Mouse (Mus musculus) layer of hippocampus, postnatal 14 days (tissue): ENCODE data around the gene Mrps27. TPM values are rescaled to one million over a fixed set of nuclear protein-coding genes. Genes with fewer than 3 reads are reported as not detected.
A peak's percentile ranks its signal among the peaks of the same experiment; 100 is the strongest.

Experiments used
- DNase-seq, 2 experiments: peaks; one replicate each; pipeline ENCODE4 v3.0.0; 2021 to 2022; ENCODE audit warnings: low spot score in 2 of 2, mixed read lengths in 1 of 2
- total RNA-seq, 2 experiments: library from RNA; stranded (reverse); gene quantifications; 2 replicates each; pipeline ENCODE4 v1.2.3; 2021

Mrps27 gene
- total RNA-seq, 2 experiments from 2014 or later, result 25.9 to 26.5 TPM

GRCm38 (mm10) chr13:99350009-99350408 is 5.4 kb downstream of the Mrps27 start:
- no peak for DNase-seq

GRCm38 (mm10) chr13:99351186-99351585 is 6.6 kb downstream of the Mrps27 start:
- no peak for DNase-seq

- DNase-seq, result no peak
Measured at GRCm38 (mm10) chr13:99351596-99351995, 7.0 kb downstream of the Mrps27 start.

DNA sequence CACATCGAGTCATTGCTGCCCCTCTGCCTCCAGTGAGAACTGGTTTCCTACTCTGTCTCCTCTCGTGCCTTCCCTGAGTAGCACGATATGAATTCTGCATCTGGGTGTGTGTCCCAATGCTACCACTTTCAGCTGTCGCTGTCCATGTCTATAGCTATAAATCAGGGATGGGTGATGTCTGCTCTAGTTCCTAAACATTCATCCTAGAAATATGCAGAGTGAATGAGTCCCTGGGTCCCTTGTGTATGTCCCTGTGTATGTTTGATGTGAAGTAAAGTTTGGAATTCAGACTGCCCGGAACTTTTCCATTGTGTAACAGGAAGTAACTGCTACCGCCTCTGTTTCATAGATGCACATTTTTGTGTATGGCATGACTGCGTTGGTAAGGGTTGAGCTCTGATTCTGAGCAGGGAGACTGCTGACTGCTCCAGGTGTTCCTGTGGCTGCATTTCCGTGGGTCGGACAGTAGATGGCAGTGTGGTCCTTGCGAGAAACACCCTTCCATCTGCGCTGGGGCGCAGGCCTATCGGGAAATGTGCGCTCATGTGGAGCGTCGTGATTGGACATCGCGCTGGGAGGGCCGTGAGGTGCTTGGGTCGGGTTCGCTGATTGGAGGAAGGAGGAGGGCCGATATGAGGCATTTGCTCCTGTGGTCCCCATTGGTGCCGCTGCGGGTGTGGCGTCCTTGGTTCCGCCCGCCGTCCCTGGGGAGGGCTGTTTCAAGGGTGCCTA is 8.3 kb downstream of the Mrps27 start:
- DNase-seq, result peak; percentile 93 to 98

DNA sequence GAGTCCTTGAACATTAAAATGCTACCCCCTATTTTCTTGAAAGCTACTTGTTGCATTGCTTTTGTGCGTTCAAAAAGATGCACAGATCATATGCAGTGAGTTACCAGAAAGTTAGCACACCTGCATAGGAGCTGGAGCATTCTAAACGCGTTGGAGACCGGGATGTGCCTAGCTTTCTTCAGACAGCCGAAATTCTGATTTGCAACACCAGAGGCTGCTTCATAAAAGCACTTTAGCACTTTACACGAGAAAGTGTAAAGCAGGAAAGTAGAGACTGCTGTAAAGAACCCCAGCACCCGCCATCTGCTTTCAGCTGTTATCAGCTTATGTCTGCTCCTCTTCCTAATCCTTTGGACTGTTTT is 8.9 kb downstream of the Mrps27 start:
- DNase-seq, result no peak

- no peak for DNase-seq
Measured at GRCm38 (mm10) chr13:99355072-99355471, 10.5 kb downstream of the Mrps27 start.

DNA sequence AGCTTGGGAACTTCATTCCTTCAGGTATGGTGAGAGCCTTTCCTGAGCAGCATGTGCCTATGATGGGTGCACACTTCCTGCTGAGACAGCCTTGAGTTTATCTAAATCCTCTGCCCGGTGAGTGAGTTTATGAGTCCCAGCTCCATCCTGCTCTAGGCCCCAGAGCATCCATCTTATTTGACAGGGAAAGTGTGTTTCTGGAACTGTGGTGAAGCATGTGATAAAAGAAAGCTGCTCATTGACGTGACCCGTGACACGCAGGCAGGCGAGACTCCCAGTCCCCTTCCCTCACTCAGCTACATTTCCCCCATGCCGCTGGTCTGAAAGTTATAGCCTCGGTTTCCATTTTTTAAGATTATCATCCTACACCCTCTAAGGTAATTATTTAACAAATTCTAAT is 11.3 kb downstream of the Mrps27 start:
- no peak for DNase-seq

DNA sequence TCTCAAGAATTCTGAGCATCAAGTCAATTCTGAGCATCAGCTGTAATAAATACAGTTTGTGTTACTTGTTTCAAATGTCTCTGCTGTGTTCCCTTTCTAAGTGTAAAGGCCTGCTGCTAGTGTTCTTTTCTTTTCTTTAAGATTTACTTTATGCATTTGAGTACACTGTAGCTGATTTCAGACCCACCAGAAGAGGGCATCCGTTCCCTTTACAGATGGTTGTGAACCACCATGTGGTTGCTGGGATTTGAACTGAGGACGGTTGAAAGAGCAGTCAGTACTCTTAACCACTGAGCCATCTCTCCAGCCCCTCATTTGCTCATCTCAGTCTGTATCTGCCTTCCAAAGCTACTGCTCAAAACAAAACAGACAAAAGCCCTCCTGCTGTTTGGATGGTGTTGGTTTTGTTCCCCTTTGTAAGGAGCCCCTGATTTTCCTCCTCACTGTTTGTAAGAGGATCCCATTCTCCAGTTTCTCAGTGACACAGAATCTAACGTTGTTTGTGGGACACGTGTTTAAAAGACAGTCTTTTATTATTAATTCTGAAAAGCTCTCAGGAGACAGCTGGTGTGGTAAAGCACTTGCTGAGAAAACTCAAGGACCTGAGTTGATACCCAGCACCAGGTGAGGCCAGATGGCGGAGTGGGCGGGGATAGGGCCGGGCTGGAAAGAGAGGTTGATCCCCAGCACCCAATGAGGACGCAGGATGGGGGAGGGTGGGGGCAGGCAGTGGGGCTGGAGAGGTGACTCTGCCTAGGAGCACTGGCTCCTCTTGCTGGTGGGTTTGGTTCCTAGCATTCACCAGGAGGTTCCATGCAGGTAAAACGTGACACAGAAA is 12.1 kb downstream of the Mrps27 start:
- DNase-seq, result no peak

DNA sequence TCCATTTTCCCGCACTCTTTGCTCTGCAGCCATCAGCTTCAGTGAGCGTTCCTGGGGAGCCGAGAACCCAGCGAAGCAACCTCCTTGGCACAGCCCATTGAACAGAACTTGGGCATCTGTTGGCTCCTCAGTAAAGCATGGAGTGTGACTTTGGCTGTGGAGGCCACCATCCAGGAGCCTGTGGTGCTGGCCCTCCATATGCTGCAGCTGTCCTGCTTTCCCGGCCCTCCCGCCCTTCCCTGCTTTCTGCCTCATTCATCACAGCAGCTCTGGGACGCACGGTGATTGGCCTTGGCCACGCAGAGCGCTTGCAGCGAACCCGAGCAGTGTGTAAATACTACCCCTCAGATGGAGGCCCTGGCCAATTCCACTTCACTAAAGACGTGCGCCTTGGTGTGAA is 14.3 kb downstream of the Mrps27 start:
- no peak for DNase-seq

DNA sequence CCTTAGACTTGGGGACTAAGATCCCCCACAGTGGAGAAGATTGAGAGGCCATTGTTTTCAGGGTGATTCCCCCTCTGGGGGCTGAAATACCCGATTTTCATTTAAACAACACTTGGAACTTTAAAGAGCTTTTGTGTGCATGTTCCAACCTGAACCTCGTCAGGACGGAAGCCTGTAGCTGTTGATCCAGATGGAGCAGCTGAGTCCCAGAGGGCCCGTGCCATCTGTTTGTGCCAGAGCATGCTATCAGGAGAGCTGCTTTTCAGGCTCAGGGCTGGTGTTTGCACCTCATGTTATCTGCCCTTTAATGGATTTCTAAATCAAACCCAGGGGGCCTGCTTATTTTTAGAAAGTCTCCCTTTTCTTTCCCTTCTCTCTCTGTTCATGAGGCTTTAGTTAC is 19.3 kb downstream of the Mrps27 start:
- DNase-seq, result peak; percentile 59 to 73

DNA sequence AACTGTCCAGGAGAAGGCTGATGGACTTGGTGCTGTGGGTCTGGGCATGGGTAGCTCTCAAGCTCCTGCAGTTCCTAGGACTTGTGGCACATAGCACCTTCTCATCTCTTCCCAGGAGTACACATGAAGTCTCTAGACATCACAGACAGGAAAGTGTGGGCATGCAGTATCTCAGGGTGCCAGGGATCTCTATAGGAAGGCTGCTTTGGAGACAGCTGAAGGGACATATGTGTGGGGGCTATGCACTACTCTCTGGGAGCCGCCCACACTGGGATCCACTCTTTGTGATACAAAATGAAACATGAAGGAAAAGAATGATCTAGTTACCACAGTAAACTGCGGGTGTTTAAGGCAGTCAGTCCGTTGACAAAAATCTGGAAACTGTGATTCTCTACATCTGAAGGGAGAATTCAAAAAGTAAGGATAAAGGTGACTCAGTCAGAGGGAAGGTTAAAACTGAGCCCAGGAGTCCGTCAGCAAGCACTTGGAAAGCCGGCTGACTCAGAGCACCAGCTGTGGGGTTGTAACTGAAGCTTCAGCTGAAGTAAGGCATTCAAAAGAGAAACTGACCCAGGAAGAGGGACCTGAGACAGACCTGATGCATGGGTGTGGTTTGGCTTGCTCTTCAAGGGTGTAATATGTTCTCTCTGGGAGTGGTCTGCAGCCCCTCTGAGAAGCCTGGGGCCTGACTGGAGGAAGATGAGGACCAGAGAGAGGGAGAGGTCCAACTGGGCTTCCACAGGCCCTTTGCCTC is 22.0 kb downstream of the Mrps27 start:
- DNase-seq, result peak; percentile 45 to 82

GRCm38 (mm10) chr13:99367554-99368174 is 23.1 kb downstream of the Mrps27 start:
- no peak for DNase-seq

DNA sequence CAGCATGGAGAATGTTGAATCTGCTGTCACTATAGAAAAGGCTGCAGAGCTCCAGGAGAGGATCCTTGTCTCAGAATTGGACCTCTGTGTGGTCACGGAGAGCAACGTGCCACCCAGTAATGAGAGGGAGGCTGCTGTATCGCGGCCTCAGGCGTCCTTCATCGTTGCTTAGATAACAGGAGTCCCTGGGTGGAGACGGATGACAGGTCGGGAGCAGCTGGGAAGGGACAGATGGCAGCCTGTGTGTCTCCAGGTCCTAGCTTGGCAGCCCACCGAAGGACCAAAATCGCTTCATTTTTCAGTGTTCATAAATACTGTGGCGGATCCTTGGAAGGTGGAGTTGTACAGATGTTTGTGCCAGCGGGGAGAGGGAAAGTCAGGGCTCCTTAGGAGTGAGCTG is 24.5 kb downstream of the Mrps27 start:
- DNase-seq, result no peak

GRCm38 (mm10) chr13:99371285-99371684 is 26.7 kb downstream of the Mrps27 start:
- no peak for DNase-seq

GRCm38 (mm10) chr13:99373684-99374083 is 29.1 kb downstream of the Mrps27 start:
- DNase-seq, result no peak

- no peak for DNase-seq
Measured at GRCm38 (mm10) chr13:99374191-99374590, 29.6 kb downstream of the Mrps27 start.

- DNase-seq, result peak; percentile 74 to 86
Measured at GRCm38 (mm10) chr13:99375550-99375949, 31.0 kb downstream of the Mrps27 start.

GRCm38 (mm10) chr13:99377055-99377454 is 32.5 kb downstream of the Mrps27 start:
- no peak for DNase-seq

DNA sequence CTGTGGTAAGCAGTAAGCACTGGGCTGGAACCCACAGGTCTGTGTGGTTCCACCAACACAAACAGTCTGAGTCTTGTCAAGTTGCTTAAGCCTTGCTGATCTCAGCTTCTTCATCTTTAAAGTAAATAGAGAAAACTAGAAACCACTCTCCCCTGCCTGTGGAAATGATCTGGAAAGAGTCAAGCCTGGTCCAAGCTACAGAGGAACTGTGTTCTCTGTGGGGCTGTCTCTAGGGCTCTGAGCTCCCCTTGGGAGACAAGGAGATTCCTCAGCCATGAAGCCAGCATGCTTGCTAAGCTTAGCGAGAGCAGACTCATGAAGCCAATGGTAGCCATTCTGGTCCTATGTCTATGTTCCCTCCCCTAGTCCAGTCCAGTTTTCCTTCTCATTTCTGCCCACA is 33.6 kb downstream of the Mrps27 start:
- no peak for DNase-seq

DNA sequence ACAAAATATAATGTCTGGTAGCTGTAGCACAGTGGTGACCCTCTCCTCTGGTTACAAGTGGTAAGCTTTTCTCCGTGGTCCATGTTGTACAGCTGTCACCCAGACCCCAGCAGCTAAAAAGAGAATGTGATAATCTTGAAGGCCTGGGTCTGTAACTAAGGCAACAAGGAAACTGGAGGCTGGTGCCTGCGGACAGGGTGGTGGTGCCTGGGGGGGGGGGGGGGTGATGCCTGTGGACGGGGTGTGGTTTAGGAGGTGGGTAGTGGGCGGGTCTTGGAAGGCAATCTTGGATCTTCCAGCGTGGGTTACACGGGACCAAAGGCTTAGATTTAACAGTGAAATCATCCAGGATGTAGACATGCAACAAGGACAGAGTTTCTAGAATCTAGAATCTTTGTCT is 37.8 kb downstream of the Mrps27 start:
- DNase-seq, result no peak

DNA sequence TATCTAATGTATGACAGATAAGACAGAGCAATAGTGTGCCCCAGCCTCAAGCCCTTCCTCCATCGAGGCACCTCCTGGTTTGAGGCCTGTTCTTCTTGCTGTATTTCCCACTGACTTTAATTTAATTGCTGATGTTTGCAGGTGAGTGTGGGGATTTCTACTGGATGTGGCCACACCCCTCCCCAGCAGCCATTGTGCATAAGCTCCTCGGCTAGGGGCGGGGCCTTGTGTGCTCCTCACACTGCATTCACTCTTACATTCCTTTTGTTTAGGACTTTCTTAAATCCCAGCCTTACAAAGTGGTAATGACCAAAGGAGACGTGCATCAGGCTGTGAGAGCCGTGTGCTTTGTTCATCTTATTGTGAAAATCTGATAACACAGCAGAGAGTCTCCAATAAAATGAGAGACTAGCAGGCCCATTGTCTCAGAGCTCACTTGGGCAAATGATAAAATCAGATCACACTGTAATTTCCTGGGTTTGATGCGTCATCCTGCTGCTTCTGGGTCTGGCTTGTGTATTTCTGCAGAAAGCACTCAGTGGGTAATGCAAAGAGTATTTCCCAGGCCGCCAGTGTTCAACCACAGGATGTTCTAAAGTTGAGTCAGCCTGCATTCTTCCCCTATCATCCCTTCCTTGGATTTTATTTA is 40.1 kb downstream of the Mrps27 start:
- DNase-seq, result no peak
